Mouse (Mus musculus) testis, adult 2 months (tissue): ENCODE measurements around the gene Itga5.

ENCODE experiments used
- CTCF ChIP-seq: fragments of 200-500 bp; IDR thresholded peaks from 2 replicates; pipeline ENCODE4 v1.5.1; 2012; ENCODE audit warnings: low read depth, mild to moderate bottlenecking, inconsistent platforms, low read length, moderate library complexity; ENCODE audit not compliant: control insufficient read depth, insufficient read depth, insufficient replicate concordance
- POLR2A ChIP-seq: fragments of 200-500 bp; IDR thresholded peaks from 2 replicates; pipeline ENCODE4 v1.6.1; 2012; ENCODE audit warnings: low read depth, mild to moderate bottlenecking, inconsistent platforms, low read length, moderate library complexity; ENCODE audit not compliant: control insufficient read depth

GRCm38 (mm10) chr15:103307125-103307524, 59.4 kb downstream of the Itga5 start:
- peak; percentile 71; the same call in 1 of the 2 replicates for TF ChIP-seq CTCF
- TF ChIP-seq POLR2A: no peak
